Mouse (Mus musculus) c-Kit-negative CD71-positive TER-119-positive erythroid progenitor cells, embryonic 14.5 days (primary cell): ENCODE data around the gene Ankmy1.

Source experiments
- DNase-seq: peaks from one replicate; pipeline ENCODE4 v3.0.0-alpha.2; 2013; ENCODE audit warnings: low read depth, low spot score

The Ankmy1 gene

DNA sequence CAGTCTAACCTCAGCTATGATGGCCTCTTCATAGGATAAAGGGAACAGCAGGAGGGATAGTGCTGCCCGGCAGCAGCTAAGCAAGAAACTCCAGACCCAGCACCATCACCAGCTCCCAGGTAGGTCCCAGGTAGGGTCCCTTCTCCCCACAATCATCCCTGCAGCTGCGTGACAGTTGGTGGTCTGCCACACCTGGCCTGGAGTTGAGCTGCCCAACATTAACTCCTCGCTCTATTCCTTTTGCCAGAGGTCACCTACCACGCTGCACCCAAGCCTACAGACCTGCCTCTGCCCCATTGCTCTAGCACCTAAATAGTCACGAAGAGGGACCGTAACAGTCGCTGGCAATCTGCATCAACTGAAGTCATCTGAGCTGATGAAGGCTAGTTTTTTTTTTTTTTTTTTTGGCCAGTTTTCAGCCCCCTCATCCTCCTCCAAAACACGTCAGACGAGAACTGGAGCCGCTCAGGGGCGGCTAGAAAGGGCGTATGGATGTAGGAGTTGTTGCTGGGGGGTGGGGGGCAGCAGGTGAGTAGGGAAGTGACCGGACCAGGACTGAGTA lies 72.0 kb downstream of the Ankmy1 start:
- DNase-seq = no peak

DNA sequence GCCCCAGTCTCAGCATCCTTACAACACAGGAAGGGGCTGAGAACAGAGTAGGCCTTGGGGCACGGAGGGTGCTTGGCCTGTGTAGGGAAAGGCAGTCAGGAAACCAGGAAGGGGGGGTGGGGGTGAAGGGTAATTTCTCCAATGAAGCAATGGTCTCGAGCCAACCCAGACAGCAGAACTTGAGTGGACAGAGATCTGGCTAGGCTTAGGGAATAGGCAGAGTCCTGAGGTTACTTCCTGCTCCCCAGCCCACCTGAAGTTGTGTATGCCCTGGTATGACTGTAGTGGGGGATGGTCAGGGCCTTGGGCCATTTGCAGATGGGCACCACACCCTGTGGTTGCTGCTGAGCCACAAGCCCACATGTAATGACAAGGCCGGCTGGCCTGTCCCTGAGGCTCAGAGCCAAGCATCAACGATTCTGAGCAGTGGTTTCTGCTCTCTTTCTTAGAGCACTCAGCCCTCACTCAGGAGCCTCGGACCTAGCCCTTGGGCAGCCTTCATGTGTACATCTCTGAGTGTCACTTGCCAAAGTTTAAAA lies 86.9 kb downstream of the Ankmy1 start:
- no peak for DNase-seq

DNA sequence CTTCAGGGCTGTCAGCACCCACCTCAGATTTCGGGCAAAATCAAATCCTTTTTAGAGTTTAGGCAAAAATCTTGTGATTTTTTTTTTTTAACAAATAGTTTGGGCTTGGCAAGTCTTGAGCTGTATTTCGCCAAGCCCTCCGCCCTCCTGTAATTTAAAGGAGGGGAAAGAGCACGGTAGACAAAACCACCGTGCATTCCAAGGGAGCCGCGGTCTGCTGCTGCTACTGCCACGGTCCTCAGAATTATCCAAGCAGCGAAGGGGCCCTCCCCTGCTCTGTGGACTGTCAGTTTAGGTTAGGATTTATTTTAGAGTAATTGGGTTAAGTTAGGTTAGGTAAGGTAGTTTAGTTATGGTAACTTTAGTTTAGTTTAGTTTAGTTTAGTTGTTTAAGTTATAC lies 87.6 kb downstream of the Ankmy1 start:
- no peak for DNase-seq

DNA sequence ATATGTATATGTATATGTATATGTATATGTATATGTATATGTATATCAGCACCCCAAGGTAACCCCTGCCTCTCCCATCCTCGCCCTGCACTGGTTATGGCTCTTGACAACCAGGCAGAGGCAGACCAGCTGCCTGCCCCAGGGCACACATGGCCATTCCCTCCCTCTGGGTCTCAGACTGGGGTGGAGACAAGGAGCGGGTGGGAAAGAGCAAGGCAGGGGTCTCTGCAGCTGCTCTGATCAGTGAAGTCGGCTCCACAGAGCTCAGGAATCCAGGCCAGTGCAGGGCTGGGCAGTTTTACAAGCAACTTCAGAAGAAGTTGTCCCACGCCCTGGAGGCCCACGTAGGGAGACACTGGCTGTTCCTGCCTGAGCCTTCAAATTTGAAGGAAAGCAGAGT lies 88.4 kb downstream of the Ankmy1 start:
- DNase-seq = no peak
